Mouse (Mus musculus) testis, adult 2 months (tissue): ENCODE data around the gene Ryr3. TPM values are rescaled to one million over a fixed set of nuclear protein-coding genes. Genes with fewer than 3 reads are reported as not detected.

Experiments used
- H3K27ac ChIP-seq: fragments of 200-500 bp; 2 replicates; pipeline ENCODE4 v1.5.1; 2012; ENCODE audit warnings: low read depth, low read length; ENCODE audit not compliant: control insufficient read depth, insufficient read depth
- H3K27me3 ChIP-seq: fragments of 200-500 bp; 2 replicates; pipeline ENCODE4 v1.6.1; 2012; ENCODE audit warnings: mild to moderate bottlenecking, low read length, moderate library complexity; ENCODE audit not compliant: control insufficient read depth, insufficient read depth
- H3K36me3 ChIP-seq: fragments of 200-500 bp; 2 replicates; pipeline ENCODE4 v1.6.1; 2012; ENCODE audit warnings: mild to moderate bottlenecking, low read length; ENCODE audit not compliant: control insufficient read depth, insufficient read depth
- H3K4me1 ChIP-seq: fragments of 200-500 bp; 2 replicates; pipeline ENCODE4 v1.6.1; 2012; ENCODE audit warnings: low read length; ENCODE audit not compliant: control insufficient read depth, insufficient read depth
- H3K4me3 ChIP-seq: fragments of 200-500 bp; 2 replicates; pipeline ENCODE4 v1.5.1; 2012; ENCODE audit warnings: low read depth, mild to moderate bottlenecking, low read length, moderate library complexity, mixed read lengths; ENCODE audit not compliant: control insufficient read depth
- CTCF ChIP-seq: fragments of 200-500 bp; IDR thresholded peaks from 2 replicates; pipeline ENCODE4 v1.5.1; 2012; ENCODE audit warnings: low read depth, mild to moderate bottlenecking, inconsistent platforms, low read length, moderate library complexity; ENCODE audit not compliant: control insufficient read depth, insufficient read depth, insufficient replicate concordance
- POLR2A ChIP-seq: fragments of 200-500 bp; IDR thresholded peaks from 2 replicates; pipeline ENCODE4 v1.6.1; 2012; ENCODE audit warnings: low read depth, mild to moderate bottlenecking, inconsistent platforms, low read length, moderate library complexity; ENCODE audit not compliant: control insufficient read depth
- polyA plus RNA-seq: library from polyadenylated mRNA; depleted of rRNA; stranded (reverse); fragments of >200 nt; gene quantifications from 2 replicates; pipeline ENCODE4 v1.2.3, GENCODE M21; 2012

Ryr3 gene
- polyA plus RNA-seq, 1 experiment: 2.6 TPM

DNA sequence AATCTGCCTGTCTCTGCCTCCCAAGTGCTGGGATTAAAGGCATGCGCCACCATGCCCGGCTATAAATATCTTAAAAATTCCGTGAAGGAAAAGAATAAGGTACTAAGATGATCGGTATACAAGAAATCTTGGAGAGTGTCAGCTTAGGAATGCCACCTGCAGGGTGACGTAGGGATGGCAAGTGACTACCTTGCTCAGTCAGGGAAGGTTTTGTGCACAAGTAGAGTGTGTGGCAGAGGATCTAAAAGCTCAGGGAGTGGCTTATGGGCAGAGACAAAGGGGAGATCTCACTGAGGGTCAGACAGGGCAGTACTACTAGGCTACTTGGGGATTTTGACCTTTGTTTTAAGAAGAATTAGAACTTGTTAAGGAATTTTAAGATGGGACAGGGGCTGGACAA is 457.2 kb downstream of the Ryr3 start:
- no peaks in the 10 kb centered on the region for H3K4me1 ChIP-seq
- H3K27ac ChIP-seq: no peak overlapping the region
- no peak for TF ChIP-seq POLR2A
- TF ChIP-seq CTCF: no peak
- H3K36me3 ChIP-seq: no peaks in the 10 kb centered on the region
- H3K27me3 ChIP-seq: no peaks in the 10 kb centered on the region
- H3K4me3 ChIP-seq: no peak overlapping the region

DNA sequence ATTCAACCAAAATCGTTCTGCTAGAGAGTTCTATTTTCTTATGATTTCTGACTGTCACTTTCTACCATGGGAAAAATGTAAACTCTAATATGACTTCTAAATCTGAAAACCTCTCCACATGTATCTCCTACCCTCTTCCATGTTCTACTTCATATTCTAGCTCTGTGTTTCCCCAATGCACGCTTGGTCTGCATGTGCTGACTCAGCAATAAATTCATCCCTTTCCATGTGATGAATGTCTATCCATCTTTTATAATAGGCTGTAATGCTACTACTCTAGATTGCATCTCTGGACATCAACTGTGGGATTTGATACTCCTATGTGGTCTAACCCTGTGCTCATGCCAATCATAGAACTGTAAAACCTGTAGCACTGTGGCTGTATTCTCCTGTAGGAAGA is 458.2 kb downstream of the Ryr3 start:
- no peak overlapping the region for H3K4me3 ChIP-seq
- no peak for TF ChIP-seq POLR2A
- no peak for TF ChIP-seq CTCF
- H3K36me3 ChIP-seq: no peaks in the 10 kb centered on the region
- H3K27ac ChIP-seq: no peak overlapping the region
- no peaks in the 10 kb centered on the region for H3K4me1 ChIP-seq
- H3K27me3 ChIP-seq: no peaks in the 10 kb centered on the region

DNA sequence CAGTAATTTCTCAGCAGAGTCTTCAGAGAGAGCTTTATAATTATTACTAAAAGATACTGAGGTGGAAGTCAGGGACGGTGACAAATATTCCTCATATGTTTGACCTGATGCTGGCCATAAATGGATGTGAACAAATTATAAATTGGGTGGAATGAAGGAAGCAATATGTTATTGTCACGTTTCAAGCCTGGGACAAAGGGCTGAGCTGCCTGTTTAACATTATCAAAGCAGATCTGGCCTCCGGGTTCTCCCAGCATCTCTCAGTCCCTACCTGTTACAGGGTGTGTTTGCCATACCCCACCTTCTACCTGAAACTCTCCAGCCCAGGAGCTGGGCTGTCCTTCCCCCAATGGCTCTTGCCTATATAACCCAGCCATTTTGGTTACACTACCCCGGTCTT is 463.6 kb downstream of the Ryr3 start:
- Histone ChIP-seq H3K36me3 (no peaks in the 10 kb centered on the region), H3K4me1 (no peaks in the 10 kb centered on the region), H3K27ac (no peak overlapping the region), H3K27me3 (no peaks in the 10 kb centered on the region), H3K4me3 (no peak overlapping the region)
- TF ChIP-seq POLR2A (no peak), CTCF (no peak)

DNA sequence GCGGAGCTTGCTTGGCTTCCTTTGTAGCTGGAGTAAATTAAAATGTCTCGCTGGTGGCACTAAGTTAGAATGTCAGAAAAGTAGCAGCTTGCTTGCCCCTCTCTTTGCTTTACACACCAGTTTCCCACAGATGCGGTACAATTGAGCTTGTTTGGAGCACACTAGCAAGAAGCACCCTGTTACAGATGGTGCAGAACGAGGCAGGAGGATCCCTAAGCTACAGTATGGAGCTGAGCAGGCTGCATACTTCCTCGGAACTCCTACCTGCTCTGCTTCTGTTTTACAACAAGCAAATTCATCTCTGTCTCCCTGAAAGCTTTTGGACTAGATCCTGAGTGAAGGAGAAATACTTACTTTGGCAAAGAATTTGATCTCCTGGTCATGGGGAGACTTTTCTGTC is 465.5 kb downstream of the Ryr3 start:
- TF ChIP-seq CTCF (no peak), POLR2A (no peak)
- no peak overlapping the region for H3K27ac ChIP-seq
- no peaks in the 10 kb centered on the region for H3K36me3 ChIP-seq
- H3K4me3 ChIP-seq: no peak overlapping the region
- H3K27me3 ChIP-seq: no peaks in the 10 kb centered on the region
- no peaks in the 10 kb centered on the region for H3K4me1 ChIP-seq

DNA sequence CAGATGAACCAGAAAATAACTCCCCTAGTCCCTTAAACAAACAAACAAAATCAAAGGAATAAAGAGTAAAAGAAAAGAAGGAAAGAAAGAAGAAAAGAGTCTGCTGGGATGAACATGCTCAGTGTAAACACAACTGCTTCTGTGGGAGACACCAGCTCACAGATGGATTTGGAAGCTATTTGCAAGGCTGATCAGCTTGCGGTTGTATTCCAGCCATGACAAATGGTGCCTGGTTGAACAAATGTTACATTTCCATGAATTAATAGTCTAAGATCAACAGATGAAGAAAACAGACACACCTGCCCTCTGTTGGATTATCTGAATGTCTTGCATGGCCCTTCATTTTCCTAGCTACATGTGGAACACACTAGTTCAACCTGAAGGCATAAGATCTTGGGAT is 468.4 kb downstream of the Ryr3 start:
- TF ChIP-seq CTCF (no peak), POLR2A (no peak)
- H3K27ac ChIP-seq: no peak overlapping the region
- no peaks in the 10 kb centered on the region for H3K27me3 ChIP-seq
- H3K4me1 ChIP-seq: no peaks in the 10 kb centered on the region
- no peak overlapping the region for H3K4me3 ChIP-seq
- no peaks in the 10 kb centered on the region for H3K36me3 ChIP-seq

DNA sequence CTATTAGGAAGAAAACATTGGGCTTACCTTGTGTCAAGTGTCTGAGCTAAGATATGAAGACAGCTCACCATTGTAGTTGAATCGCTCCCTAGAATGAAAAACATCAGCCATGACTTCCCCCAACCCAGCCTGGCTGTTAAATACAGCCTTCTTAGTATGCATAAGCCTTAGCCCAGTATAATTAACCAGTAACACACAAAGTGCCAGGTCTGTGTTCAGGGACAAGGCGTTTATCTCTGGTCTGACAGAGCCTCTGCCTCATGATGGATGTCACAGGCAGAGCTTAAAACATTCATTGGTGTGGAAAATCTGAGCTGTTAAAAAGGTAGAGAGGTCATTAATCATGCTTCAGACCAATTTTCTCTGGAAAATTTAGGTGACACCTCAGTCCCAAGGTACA is 484.0 kb downstream of the Ryr3 start:
- no peaks in the 10 kb centered on the region for H3K27me3 ChIP-seq
- TF ChIP-seq POLR2A (no peak), CTCF (no peak)
- H3K4me1 ChIP-seq: no peaks in the 10 kb centered on the region
- no peak overlapping the region for H3K27ac ChIP-seq
- no peak overlapping the region for H3K4me3 ChIP-seq
- no peaks in the 10 kb centered on the region for H3K36me3 ChIP-seq

DNA sequence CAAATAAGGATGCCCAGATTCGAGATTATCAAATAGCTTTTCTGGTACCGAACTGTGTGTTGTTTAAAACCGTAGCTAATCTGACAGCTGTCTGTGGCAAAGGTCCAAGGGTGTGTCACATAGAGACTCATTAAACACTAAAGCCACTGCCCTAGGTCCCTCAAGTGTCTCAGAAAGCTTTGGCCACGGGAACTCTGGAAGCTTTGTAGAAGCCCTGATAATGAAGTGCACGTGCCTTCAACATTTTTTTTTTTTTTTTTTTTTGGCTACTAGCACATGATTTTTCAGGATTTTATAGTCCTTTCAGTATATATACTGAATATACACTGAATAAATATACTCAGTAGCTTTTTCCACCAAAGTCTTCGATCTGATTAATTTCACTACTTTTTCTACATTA is 489.1 kb downstream of the Ryr3 start:
- Histone ChIP-seq H3K27ac (no peak overlapping the region), H3K27me3 (no peaks in the 10 kb centered on the region), H3K4me1 (no peaks in the 10 kb centered on the region), H3K4me3 (no peak overlapping the region), H3K36me3 (no peaks in the 10 kb centered on the region)
- TF ChIP-seq CTCF: no peak
- no peak for TF ChIP-seq POLR2A

DNA sequence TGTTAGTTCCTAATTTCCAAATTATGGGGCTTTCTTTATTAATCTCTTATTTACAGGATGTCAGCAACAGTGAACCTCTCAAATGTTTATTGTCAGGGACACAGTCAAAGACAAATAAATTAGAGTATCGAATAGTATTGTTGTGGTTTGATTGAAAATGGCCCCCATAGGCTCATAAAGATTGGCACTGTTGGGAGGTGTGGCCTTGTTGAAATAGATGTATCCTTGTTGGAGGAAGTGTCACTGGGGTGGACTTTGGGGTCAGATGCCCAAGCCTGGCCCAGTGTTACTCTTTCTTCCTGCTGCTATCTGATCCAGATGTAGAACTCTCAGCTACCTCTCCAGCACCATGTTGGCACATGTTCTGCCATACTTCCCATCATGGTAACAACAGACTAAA is 495.7 kb downstream of the Ryr3 start:
- TF ChIP-seq POLR2A (no peak), CTCF (no peak)

More for the DNA sequence above, 495.7 kb downstream of the Ryr3 start:
- Histone ChIP-seq H3K27ac (no peak overlapping the region), H3K4me1 (peaks cover 7% of the 10 kb centered on the region; the same call in 1 of the 2 replicates), H3K27me3 (no peaks in the 10 kb centered on the region), H3K4me3 (no peak overlapping the region), H3K36me3 (no peaks in the 10 kb centered on the region)
